ENCODE assay signal across 26 mouse cellular contexts in the genomic region with DNA sequence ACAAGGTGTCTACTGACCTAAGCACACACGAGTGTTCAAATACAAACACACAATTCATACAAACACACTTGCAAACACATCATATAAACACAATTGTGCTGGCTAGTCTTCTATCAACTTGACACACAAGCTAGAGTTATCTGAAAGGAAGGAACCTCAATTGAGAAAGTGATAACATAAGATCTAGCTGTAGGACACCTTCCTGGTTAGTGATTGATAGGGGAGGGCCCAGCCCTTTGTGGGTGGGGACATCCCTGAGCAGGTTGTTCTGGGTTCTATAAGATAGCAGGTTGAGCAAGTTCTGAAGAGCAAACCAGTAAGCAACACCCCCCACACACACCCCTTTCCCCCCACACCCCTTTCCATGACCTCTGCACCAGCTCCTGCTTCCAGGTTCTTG. TPM values are rescaled to one million over a fixed set of nuclear protein-coding genes. Genes with fewer than 3 reads are reported as not detected.
DNase-seq lines count a peak whose midpoint lies in the region; ATAC-seq and TF ChIP-seq lines count a peak whose summit lies in the region.
"Had no signal": no experiment of that assay in that cellular context is flagged by ENCODE, and none has a peak within 500 bp of the region (broad histone marks: within the 10 kb centered on the region; RNA-seq: fewer than 3 reads in every experiment).

No protein-coding gene starts in this region.

- H3K4me3 ChIP-seq in MEL (ENCODE audit: control insufficient read depth in 1 of 2, insufficient read depth in 1 of 2, low read depth in 2 of 2, low read length in 2 of 2), result no peak overlapping the region
- no peak overlapping the region for H3K4me3 ChIP-seq in liver, embryonic 16.5 days (ENCODE audit: low read depth, low read length)
- no peak overlapping the region for H3K4me3 ChIP-seq in forebrain, embryonic 11.5 days (ENCODE audit: low read depth, low read length)
- H3K4me3 ChIP-seq: forebrain, embryonic 10.5 days; hindbrain, embryonic 10.5 days had no signal

- no peak for TF ChIP-seq RAD21 in MEL (IDR thresholded peaks at IDR 0.05; ENCODE audit: low read depth, low read length)

- no peaks in the 10 kb centered on the region for H3K9me3 ChIP-seq in MEL (replicated peaks; ENCODE audit: insufficient read depth, low read length)
- no peaks in the 10 kb centered on the region; the same call in 1 of the 2 replicates for H3K9me3 ChIP-seq in liver, embryonic 16.5 days (replicated peaks; ENCODE audit: control insufficient read depth, low read length)
- no peaks in the 10 kb centered on the region for H3K9me3 ChIP-seq in forebrain, embryonic 11.5 days (ENCODE audit: control insufficient read depth, low read length)
- H3K9me3 ChIP-seq: forebrain, embryonic 10.5 days; G1E had no signal

- ATAC-seq in liver, embryonic 16.5 days (ENCODE audit: low read depth), result peak; percentile 73
- no peak for ATAC-seq in forebrain, embryonic 11.5 days (replicated peaks; ENCODE audit: low FRiP score)
- ATAC-seq: activated CD4-positive, CD25-positive, alpha-beta regulatory T cell, adult 4 months; forebrain, postnatal 0 days; hindbrain, embryonic 16.5 days had no signal

- no peak for TF ChIP-seq CTCF in MEL (IDR thresholded peaks at IDR 0.05 in 2 of 3, conservative IDR thresholded peaks at IDR 0.05 in 1 of 3; ENCODE audit: control insufficient read depth in 1 of 3, insufficient read depth in 1 of 3, low read depth in 2 of 3, low read length in 3 of 3, poor library complexity in 1 of 3, severe bottlenecking in 1 of 3)

- no peak overlapping the region for H3K27ac ChIP-seq in MEL (ENCODE audit: control insufficient read depth, low read depth, low read length)
- H3K27ac ChIP-seq in liver, embryonic 16.5 days (ENCODE audit: low read length), result peak overlapping the region; percentile 69
- no peak overlapping the region for H3K27ac ChIP-seq in forebrain, embryonic 11.5 days (ENCODE audit: low read depth, low read length)
- H3K27ac ChIP-seq: forebrain, embryonic 10.5 days; hindbrain, embryonic 10.5 days had no signal

- no peak for TF ChIP-seq POLR2A in MEL (IDR thresholded peaks at IDR 0.05; ENCODE audit: control insufficient read depth in 1 of 2, insufficient read depth in 1 of 2, low read depth in 1 of 2, low read length in 2 of 2, poor library complexity in 1 of 2)

- H3K9ac ChIP-seq in MEL (ENCODE audit: control insufficient read depth, low read depth, low read length, poor library complexity, severe bottlenecking), result no peak overlapping the region
- H3K9ac ChIP-seq in liver, embryonic 16.5 days (ENCODE audit: low read depth, low read length), result no peak overlapping the region
- H3K9ac ChIP-seq in forebrain, embryonic 11.5 days (ENCODE audit: low read length), result no peak overlapping the region
- H3K9ac ChIP-seq: forebrain, postnatal 0 days had no signal

- DNase-seq in MEL (ENCODE audit: low read depth, low spot score), result peak; percentile 76
- DNase-seq in c-Kit-positive CD71-positive TER-119-negative erythroid progenitor cells, embryonic 14.5 days (ENCODE audit: low read depth), result peak; percentile 62
- peak; percentile 77 for DNase-seq in liver
- DNase-seq in cerebellum, adult 8-10 months, result no peak
- no peak for DNase-seq in forebrain, embryonic 11.5 days (ENCODE audit: low spot score)
- no peak for DNase-seq in heart, adult 9 months (ENCODE audit: low spot score in 2 of 2)
- DNase-seq: adrenal gland, adult 8-10 months; cerebellum, adult 9-10 months; forebrain, postnatal 0 days; kidney, adult 11 months; kidney, postnatal 4 days; lung, adult 18-20 months; lung, postnatal 10 days had no signal

- H3K36me3 ChIP-seq in MEL (ENCODE audit: control insufficient read depth in 1 of 2, insufficient read depth in 2 of 2, low read length in 2 of 2), result peaks cover 14 to 28% of the 10 kb centered on the region in 2 experiments
- peaks cover 9% of the 10 kb centered on the region for H3K36me3 ChIP-seq in liver, embryonic 16.5 days (ENCODE audit: control insufficient read depth, insufficient read depth)
- no peaks in the 10 kb centered on the region for H3K36me3 ChIP-seq in forebrain, embryonic 11.5 days (ENCODE audit: control insufficient read depth, insufficient read depth, low read length)

- peak overlapping the region; percentile 29; the same call in 1 of the 2 replicates for H3K4me2 ChIP-seq in liver, embryonic 16.5 days (ENCODE audit: low read depth, low read length)
- H3K4me2 ChIP-seq in forebrain, embryonic 11.5 days (ENCODE audit: low read depth, low read length, severe bottlenecking), result no peak overlapping the region
- H3K4me2 ChIP-seq: heart, embryonic 11.5 days; midbrain, embryonic 11.5 days had no signal

- peak; percentile 94 for TF ChIP-seq EP300 in MEL (IDR thresholded peaks at IDR 0.05; ENCODE audit: low read depth in 1 of 2, low read length in 2 of 2)

- H3K27me3 ChIP-seq in MEL (ENCODE audit: control insufficient read depth in 1 of 2, insufficient read depth in 2 of 2, low read length in 2 of 2), result no peaks in the 10 kb centered on the region
- no peaks in the 10 kb centered on the region for H3K27me3 ChIP-seq in liver, embryonic 16.5 days (ENCODE audit: control insufficient read depth, insufficient read depth, low read depth, low read length)
- no peaks in the 10 kb centered on the region for H3K27me3 ChIP-seq in forebrain, embryonic 11.5 days (ENCODE audit: control insufficient read depth, insufficient read depth, low read length)
- H3K27me3 ChIP-seq: CH12.LX had no signal

- 61% methylated on average over 1 of the region's 1 CpGs for WGBS in liver, embryonic 16.5 days (ENCODE audit: insufficient replicate concordance)
- 94% methylated on average over 1 of the region's 1 CpGs for WGBS in forebrain, embryonic 11.5 days

- H3K79me2 ChIP-seq in MEL (ENCODE audit: control insufficient read depth, insufficient read depth, low read length, poor library complexity), result peaks cover 20% of the 10 kb centered on the region

- peaks cover 13 to 23% of the 10 kb centered on the region in 2 experiments for H3K4me1 ChIP-seq in MEL (ENCODE audit: control insufficient read depth in 1 of 2, insufficient read depth in 2 of 2, low read length in 2 of 2)
- H3K4me1 ChIP-seq in liver, embryonic 16.5 days (ENCODE audit: control insufficient read depth, low read depth, low read length), result peaks cover 29% of the 10 kb centered on the region
- no peaks in the 10 kb centered on the region for H3K4me1 ChIP-seq in forebrain, embryonic 11.5 days (replicated peaks; ENCODE audit: control insufficient read depth, insufficient read depth, low read length)

TF ChIP-seq in MEL, 35 proteins besides CTCF, POLR2A, EP300 and RAD21 (continues in another document):
- TF ChIP-seq ELF1 (IDR thresholded peaks at IDR 0.05; ENCODE audit: low read depth, low read length) (no peak; the same call in 1 of the 2 replicates), MXI1 (IDR thresholded peaks at IDR 0.05; ENCODE audit: low read depth, low read length) (no peak), BHLHE40 (IDR thresholded peaks at IDR 0.05; ENCODE audit: borderline replicate concordance, low read depth, low read length) (no peak), NRF1 (IDR thresholded peaks at IDR 0.05; ENCODE audit: insufficient read depth, low read depth, low read length, poor library complexity, severe bottlenecking) (no peak), TCF12 (IDR thresholded peaks at IDR 0.05; ENCODE audit: low read depth, low read length) (peak; percentile 93), USF1 (IDR thresholded peaks at IDR 0.05; ENCODE audit: low read depth, low read length) (no peak), MYB (IDR thresholded peaks at IDR 0.05; ENCODE audit: low read depth, low read length) (no peak), JUND (IDR thresholded peaks at IDR 0.05; ENCODE audit: low read depth, low read length) (no peak), GATA1 (IDR thresholded peaks at IDR 0.05; ENCODE audit: low read depth, low read length) (peak; percentile 98), E2F4 (IDR thresholded peaks at IDR 0.05; ENCODE audit: borderline replicate concordance, low read depth, low read length) (no peak), MAX (IDR thresholded peaks at IDR 0.05; ENCODE audit: low read length) (no peak), TBP (IDR thresholded peaks at IDR 0.05; ENCODE audit: low read depth, low read length) (no peak), HCFC1 (IDR thresholded peaks at IDR 0.05; ENCODE audit: low read depth, low read length) (0 out of 2 replicates have a peak, but pooled peaks have one; percentile 36), ZNF384 (IDR thresholded peaks at IDR 0.05; ENCODE audit: low read depth, low read length) (no peak), ETS1 (IDR thresholded peaks at IDR 0.05; ENCODE audit: low read depth, low read length) (peak; percentile 78), CHD1 (IDR thresholded peaks at IDR 0.05; ENCODE audit: low read depth, low read length) (no peak), SIN3A (IDR thresholded peaks at IDR 0.05; ENCODE audit: low read length) (peak; percentile 70), NELFE (IDR thresholded peaks at IDR 0.05; ENCODE audit: low read depth, low read length) (no peak), USF2 (IDR thresholded peaks at IDR 0.05; ENCODE audit: borderline replicate concordance in 1 of 2, insufficient read depth in 1 of 2, low read depth in 1 of 2, low read length in 2 of 2) (no peak), ZC3H11A (IDR thresholded peaks at IDR 0.05; ENCODE audit: low read depth, low read length) (no peak), TAL1 (IDR thresholded peaks at IDR 0.05; ENCODE audit: low read length) (peak; percentile 52; the same call in 1 of the 2 replicates), RCOR1 (IDR thresholded peaks at IDR 0.05; ENCODE audit: low read depth, low read length) (peak; percentile 94), UBTF (IDR thresholded peaks at IDR 0.05; ENCODE audit: borderline replicate concordance, insufficient read depth, low read depth, low read length) (no peak), POLR2AphosphoS5 (IDR thresholded peaks at IDR 0.05; ENCODE audit: borderline replicate concordance, low read depth, low read length) (no peak), KAT2A (conservative IDR thresholded peaks at IDR 0.05; ENCODE audit: low read depth, low read length) (no peak)

RNA-seq across cellular contexts. Expression of a gene that starts 1.5 kb away (rescaled TPM):
- total RNA-seq in MEL (2012; rRNA removed), result 62.3 and 68.4 TPM in 2 replicates
- 100 to 1,000 TPM in 1 of 2 experiments, 10 to 100 TPM in 1; 82.0 to 167 TPM for polyA plus RNA-seq in MEL (2012; ENCODE audit: insufficient read depth in 1 of 2, insufficient read length in 2 of 2, low read depth in 1 of 2, low replicate concordance in 2 of 2, missing spikeins in 1 of 2)
- polyA plus RNA-seq in liver, embryonic 16.5 days (2015; fragmentation: Nextera tagmentation; extraction: Ambion mirVana), result 9.4 and 10.0 TPM in 2 replicates
- 12.2 and 13.5 TPM in 2 replicates for polyA plus RNA-seq in forebrain, embryonic 11.5 days (2014; fragmentation: Nextera tagmentation; extraction: Ambion mirVana)

RNA-seq across cellular contexts. Expression of a gene that starts 47.9 kb away (rescaled TPM):
- 0.27 and 0.69 TPM in 2 replicates for total RNA-seq in MEL (2012; rRNA removed)
- under 1 TPM in 1 of 2 experiments, not detected in 1; 0.78 TPM for polyA plus RNA-seq in MEL (2012; ENCODE audit: insufficient read depth in 1 of 2, insufficient read length in 2 of 2, low read depth in 1 of 2, low replicate concordance in 2 of 2, missing spikeins in 1 of 2)
- not detected in 2 replicates for polyA plus RNA-seq in liver, embryonic 16.5 days (2015; fragmentation: Nextera tagmentation; extraction: Ambion mirVana)
- polyA plus RNA-seq in forebrain, embryonic 11.5 days (2014; fragmentation: Nextera tagmentation; extraction: Ambion mirVana), result 0.31 and 0.36 TPM in 2 replicates
- total RNA-seq: adrenal gland, adult 8-10 months; CH12.LX; forebrain, postnatal 0 days; G1E; neutrophil, adult 5-6 weeks had no signal
- polyA plus RNA-seq: activated CD4-positive, CD25-positive, alpha-beta regulatory T cell, adult 4 months; forebrain, postnatal 0 days; G1E; hindbrain, embryonic 16.5 days; kidney, embryonic 16.5 days; limb, embryonic 11.5 days; testis, adult 2 months had no signal

Comparison
In these comparisons a context has a peak if more than half of its experiments do, and no peak if none do; other contexts are left out.
1. DNase-seq: peak in MEL (single experiment), c-Kit-positive CD71-positive TER-119-negative erythroid progenitor cells, embryonic 14.5 days (single experiment) and liver (single experiment); none in cerebellum, adult 8-10 months (single experiment), forebrain, embryonic 11.5 days (single experiment) and heart, adult 9 months (0 of 2).